ENCODE assay signal across 20 mouse cellular contexts in the genomic region with DNA sequence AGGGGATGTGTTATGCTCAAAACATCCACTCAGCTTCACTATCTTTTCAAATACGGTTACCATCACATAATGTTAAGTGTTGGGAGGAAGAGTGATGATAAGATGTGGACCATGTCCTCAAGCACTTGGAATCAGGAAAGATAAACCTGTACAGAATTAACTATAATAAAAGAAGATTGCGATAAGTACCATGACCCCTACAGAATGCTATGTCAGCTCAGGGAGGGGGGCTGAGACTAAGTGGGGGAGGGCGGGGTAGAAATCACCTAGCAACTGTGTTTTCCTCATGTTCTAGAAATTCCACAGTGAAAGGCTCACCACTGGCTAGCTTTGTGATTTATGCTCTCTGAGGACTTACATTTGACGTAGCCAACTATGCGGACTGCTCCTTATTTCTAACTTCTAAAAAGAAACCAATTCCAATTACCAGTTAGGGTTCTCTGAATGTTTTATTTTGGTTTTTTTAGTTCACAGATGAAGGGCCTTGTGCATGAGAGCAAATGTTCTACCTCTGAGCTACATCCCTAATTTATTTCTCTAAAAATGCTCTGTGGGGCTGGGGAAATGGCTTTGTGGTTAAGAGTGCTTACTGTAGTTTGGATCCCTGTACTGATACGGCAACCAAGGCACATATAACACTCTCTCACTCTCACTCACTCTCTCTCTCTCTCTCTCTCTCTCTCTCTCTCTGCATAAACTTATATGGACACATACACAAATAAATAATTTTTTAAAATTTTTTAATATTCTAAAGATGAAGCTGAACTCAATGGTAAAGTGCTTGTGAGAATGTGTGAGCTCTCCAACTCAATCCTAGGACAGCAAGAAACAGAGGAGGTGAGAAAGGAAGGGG. TPM values are rescaled to one million over a fixed set of nuclear protein-coding genes. Genes with fewer than 3 reads are reported as not detected.
A peak's percentile ranks its signal among the peaks of the same experiment; 100 is the strongest.
DNase-seq lines count a peak whose midpoint lies in the region; ATAC-seq and TF ChIP-seq lines count a peak whose summit lies in the region.
"Had no signal": no experiment of that assay in that cellular context is flagged by ENCODE, and none has a peak within 500 bp of the region (broad histone marks: within the 10 kb centered on the region; RNA-seq: fewer than 3 reads in every experiment).

No protein-coding gene starts in this region.

- no peak for TF ChIP-seq POLR2A in embryonic fibroblast, embryonic 13.5 days (IDR thresholded peaks at IDR 0.05; ENCODE audit: low read depth, low read length)

- H3K9ac ChIP-seq in heart, embryonic 16.5 days (ENCODE audit: low read length) = no peak overlapping the region
- H3K9ac ChIP-seq in lung, postnatal 0 days (replicated peaks; ENCODE audit: low read depth) = no peak overlapping the region
- H3K9ac ChIP-seq: embryonic facial prominence, embryonic 13.5 days; limb, embryonic 13.5 days; liver, embryonic 14.5 days; neural tube, embryonic 13.5 days had no signal

- H3K27me3 ChIP-seq in heart, embryonic 16.5 days (ENCODE audit: control insufficient read depth, insufficient read depth, low read length) = no peaks in the 10 kb centered on the region
- no peaks in the 10 kb centered on the region for H3K27me3 ChIP-seq in lung, postnatal 0 days (replicated peaks; ENCODE audit: insufficient read depth, low read length)
- H3K27me3 ChIP-seq: embryonic facial prominence, embryonic 13.5 days; limb, embryonic 13.5 days; neural tube, embryonic 13.5 days had no signal

- H3K4me1 ChIP-seq in heart, embryonic 16.5 days (ENCODE audit: control insufficient read depth, insufficient read depth, low read length) = peaks cover 17% of the 10 kb centered on the region
- no peaks in the 10 kb centered on the region for H3K4me1 ChIP-seq in lung, postnatal 0 days (ENCODE audit: insufficient read depth, low read depth, low read length)
- H3K4me1 ChIP-seq in embryonic fibroblast, embryonic 13.5 days (ENCODE audit: control insufficient read depth, insufficient read depth, low read length) = 0 out of 2 replicates have a peak, but pooled peaks cover 2% of the 10 kb centered on the region
- H3K4me1 ChIP-seq: embryonic facial prominence, embryonic 13.5 days; limb, embryonic 13.5 days; neural tube, embryonic 13.5 days had no signal

- no peak overlapping the region for H3K27ac ChIP-seq in heart, embryonic 16.5 days (ENCODE audit: low read length)
- no peak overlapping the region for H3K27ac ChIP-seq in lung, postnatal 0 days (ENCODE audit: low read length)
- peak overlapping the region; percentile 64 for H3K27ac ChIP-seq in embryonic fibroblast, embryonic 13.5 days (ENCODE audit: insufficient read depth, low read length)
- H3K27ac ChIP-seq: embryonic facial prominence, embryonic 13.5 days; limb, embryonic 13.5 days; liver, embryonic 14.5 days; neural tube, embryonic 13.5 days had no signal

- no peak for DNase-seq in heart, postnatal 4 days
- DNase-seq in lung, postnatal 0 days (ENCODE audit: low spot score) = peak; percentile 37
- DNase-seq in lung, postnatal 4 days = no peak
- peak; percentile 60 for DNase-seq in skeletal muscle tissue, adult 2 months (ENCODE audit: low read depth, low spot score)
- no peak for DNase-seq in cerebellum, postnatal 14 days
- no peak for DNase-seq in spleen, postnatal 4 days (ENCODE audit: low spot score in 2 of 2)
- DNase-seq: cerebellum, adult 8-10 months; kidney, adult 2 months; lung, postnatal 10 days; midbrain, embryonic 14.5 days; right cerebral cortex, adult 18-20 months had no signal

- 53% methylated on average over 6 of the region's 6 CpGs for WGBS in heart, embryonic 16.5 days
- WGBS in lung, postnatal 0 days = 66% methylated on average over 6 of the region's 6 CpGs

- no peaks in the 10 kb centered on the region for H3K36me3 ChIP-seq in heart, embryonic 16.5 days (ENCODE audit: control insufficient read depth, insufficient read depth)
- no peaks in the 10 kb centered on the region for H3K36me3 ChIP-seq in lung, postnatal 0 days (ENCODE audit: insufficient read depth, low read length)

- TF ChIP-seq EP300 in lung, postnatal 0 days (IDR thresholded peaks at IDR 0.05) = no peak

- H3K4me3 ChIP-seq in heart, embryonic 16.5 days (ENCODE audit: low read length) = no peak overlapping the region
- H3K4me3 ChIP-seq in lung, postnatal 0 days (ENCODE audit: low read depth, low read length) = no peak overlapping the region
- H3K4me3 ChIP-seq in embryonic fibroblast, embryonic 13.5 days (ENCODE audit: insufficient read depth, low read length) = no peak overlapping the region
- H3K4me3 ChIP-seq: embryonic facial prominence, embryonic 13.5 days; limb, embryonic 13.5 days; neural tube, embryonic 13.5 days had no signal

- H3K4me2 ChIP-seq in heart, embryonic 16.5 days (ENCODE audit: low read depth, low read length) = no peak overlapping the region
- no peak overlapping the region for H3K4me2 ChIP-seq in lung, postnatal 0 days (replicated peaks; ENCODE audit: low read depth, low read length)
- H3K4me2 ChIP-seq: embryonic facial prominence, embryonic 13.5 days; limb, embryonic 13.5 days; neural tube, embryonic 13.5 days had no signal

- ATAC-seq in heart, embryonic 16.5 days (replicated peaks; ENCODE audit: extremely low read depth, insufficient read depth, low FRiP score) = peak; percentile 28; the same call in 1 of the 2 replicates
- peak; percentile 44 for ATAC-seq in lung, postnatal 0 days
- ATAC-seq: CD4-positive, CD25-positive, alpha-beta regulatory T cell, adult 4 months; hindbrain, embryonic 16.5 days had no signal

- no peak for TF ChIP-seq CTCF in lung, postnatal 0 days (IDR thresholded peaks at IDR 0.05)
- TF ChIP-seq CTCF in embryonic fibroblast, embryonic 13.5 days (IDR thresholded peaks at IDR 0.05; ENCODE audit: borderline replicate concordance, insufficient read depth, low read length) = no peak

- H3K9me3 ChIP-seq in heart, embryonic 16.5 days (replicated peaks; ENCODE audit: control insufficient read depth, low read length) = no peaks in the 10 kb centered on the region
- no peaks in the 10 kb centered on the region for H3K9me3 ChIP-seq in lung, postnatal 0 days (ENCODE audit: low read length)
- H3K9me3 ChIP-seq: embryonic facial prominence, embryonic 13.5 days; limb, embryonic 13.5 days; neural tube, embryonic 13.5 days had no signal

RNA-seq across cellular contexts. Expression of a gene that starts 27.6 kb away (rescaled TPM):
- 22.2 and 23.6 TPM in 2 replicates for polyA plus RNA-seq in heart, embryonic 16.5 days (2015; fragmentation: Nextera tagmentation; extraction: Ambion mirVana)
- 10 to 100 TPM; 25.0 to 26.5 TPM for total RNA-seq in heart, postnatal 4 days (2021)
- 11.8 and 12.0 TPM in 2 replicates for polyA plus RNA-seq in lung, postnatal 0 days (2015; fragmentation: Nextera tagmentation; extraction: Ambion mirVana)
- 26.4 and 31.6 TPM in 2 replicates for polyA plus RNA-seq in embryonic fibroblast, embryonic 13.5 days (2011; ENCODE audit: insufficient read length, low read depth, missing spikeins)

RNA-seq across cellular contexts. Expression of a gene that starts 31.9 kb away (rescaled TPM):
- polyA plus RNA-seq in heart, embryonic 16.5 days (2015; fragmentation: Nextera tagmentation; extraction: Ambion mirVana) = 9.1 and 19.1 TPM in 2 replicates
- 10 to 100 TPM; 21.0 to 21.4 TPM for total RNA-seq in heart, postnatal 4 days (2021)
- polyA plus RNA-seq in lung, postnatal 0 days (2015; fragmentation: Nextera tagmentation; extraction: Ambion mirVana) = 11.6 TPM in 2 replicates
- polyA plus RNA-seq in embryonic fibroblast, embryonic 13.5 days (2011; ENCODE audit: insufficient read length, low read depth, missing spikeins) = 38.2 and 41.0 TPM in 2 replicates

RNA-seq across cellular contexts. Expression of a gene that starts 42.4 kb away (rescaled TPM):
- 28.2 and 29.3 TPM in 2 replicates for polyA plus RNA-seq in heart, embryonic 16.5 days (2015; fragmentation: Nextera tagmentation; extraction: Ambion mirVana)
- 10 to 100 TPM; 25.1 to 26.0 TPM for total RNA-seq in heart, postnatal 4 days (2021)
- 22.6 and 25.1 TPM in 2 replicates for polyA plus RNA-seq in lung, postnatal 0 days (2015; fragmentation: Nextera tagmentation; extraction: Ambion mirVana)
- polyA plus RNA-seq in embryonic fibroblast, embryonic 13.5 days (2011; ENCODE audit: insufficient read length, low read depth, missing spikeins) = 31.1 and 43.8 TPM in 2 replicates
- total RNA-seq: megakaryocyte, adult 5-6 weeks had no signal
- polyA plus RNA-seq: CD4-positive, CD25-positive, alpha-beta regulatory T cell, adult 4 months had no signal

Comparison
In these comparisons a context has a peak if more than half of its experiments do, and no peak if none do; other contexts are left out.
1. DNase-seq: peak in lung, postnatal 0 days (single experiment) and skeletal muscle tissue, adult 2 months (single experiment); none in heart, postnatal 4 days (single experiment), lung, postnatal 4 days (0 of 2), cerebellum, postnatal 14 days (0 of 2) and spleen, postnatal 4 days (0 of 2).